Mouse (Mus musculus) cortical plate, adult 2 months (tissue): ENCODE measurements around the gene Sh3rf3.

Experiments
- CTCF ChIP-seq: fragments of 200-500 bp; IDR thresholded peaks from 2 replicates; pipeline ENCODE4 v1.5.1; 2011; ENCODE audit warnings: mild to moderate bottlenecking, control low read depth, low read length; ENCODE audit not compliant: insufficient read depth; ENCODE audit errors: extremely low read depth
- POLR2A ChIP-seq: fragments of 200-500 bp; IDR thresholded peaks from 2 replicates; pipeline ENCODE4 v1.6.1; 2011; ENCODE audit warnings: mild to moderate bottlenecking, low read length, control low read depth; ENCODE audit not compliant: insufficient read depth; ENCODE audit errors: extremely low read depth

GRCm38 (mm10) chr10:58864735-58865134 is 51.6 kb downstream of the Sh3rf3 start:
- no peak for TF ChIP-seq POLR2A
- TF ChIP-seq CTCF = no peak
